Mouse (Mus musculus) CH12.LX (cell line): ENCODE measurements around the gene Npas3. TPM values are rescaled to one million over a fixed set of nuclear protein-coding genes. Genes with fewer than 3 reads are reported as not detected.

Experiments
- DNase-seq: peaks from one replicate; pipeline ENCODE4 v3.0.0-alpha.2; 2013; ENCODE audit errors: extremely low read depth
- H3K27ac ChIP-seq: 2 replicates; pipeline ENCODE4 v1.5.1; 2012; ENCODE audit warnings: low read depth, mild to moderate bottlenecking, control low read depth, moderate library complexity; ENCODE audit not compliant: insufficient read depth
- H3K27me3 ChIP-seq: replicated peaks from 2 replicates; pipeline ENCODE3; 2012; ENCODE audit warnings: inconsistent platforms
- H3K36me3 ChIP-seq, 2 experiments: replicated peaks in 1 of 2; 2 replicates each; pipeline versions ENCODE3 to v1.6.1; 2012; ENCODE audit warnings: inconsistent platforms in 1 of 2, low read length in 1 of 2, mild to moderate bottlenecking in 1 of 2, mixed read lengths in 1 of 2, moderate library complexity in 1 of 2; ENCODE audit not compliant: control insufficient read depth in 1 of 2, insufficient read depth in 1 of 2
- H3K4me1 ChIP-seq, 2 experiments: 2 replicates each; pipeline ENCODE4 v1.6.1; 2012; ENCODE audit warnings: inconsistent platforms in 1 of 2, moderate library complexity in 1 of 2; ENCODE audit not compliant: insufficient read depth in 2 of 2, control insufficient read depth in 1 of 2
- H3K4me2 ChIP-seq: 2 replicates; pipeline ENCODE4 v1.6.1; 2012; ENCODE audit warnings: low read depth, mild to moderate bottlenecking, control low read depth; ENCODE audit not compliant: poor library complexity, insufficient read depth, severe bottlenecking
- H3K4me3 ChIP-seq, 3 experiments: fragments of 150-350 bp in 1 of 3; sonication (generic) in 1 of 3; replicated peaks in 1 of 3; 2 replicates each; pipeline versions ENCODE3 to v1.5.1; 2011 to 2012; ENCODE audit warnings: low read depth in 2 of 3, low read length in 2 of 3, mild to moderate bottlenecking in 2 of 3, moderate library complexity in 2 of 3, control low read depth in 1 of 3, improper control_type of control experiment in 1 of 3, inconsistent platforms in 1 of 3, mixed read lengths in 1 of 3; ENCODE audit not compliant: poor library complexity in 1 of 3
- H3K79me2 ChIP-seq: replicated peaks from 2 replicates; pipeline ENCODE4 v1.6.1; 2012; ENCODE audit warnings: mild to moderate bottlenecking, moderate library complexity; ENCODE audit not compliant: control insufficient read depth, poor library complexity, insufficient read depth, severe bottlenecking; ENCODE audit errors: extremely low read depth
- H3K9ac ChIP-seq: 2 replicates; pipeline ENCODE4 v1.6.1; 2012; ENCODE audit warnings: low read depth, mild to moderate bottlenecking, control low read depth, moderate library complexity; ENCODE audit not compliant: insufficient read depth
- H3K9me3 ChIP-seq: replicated peaks from 2 replicates; pipeline ENCODE3; 2012; ENCODE audit warnings: low read length, inconsistent platforms, mixed read lengths
- CTCF ChIP-seq, 2 experiments: IDR thresholded peaks in 1 of 2; conservative IDR thresholded peaks in 1 of 2; 2 replicates each; pipeline ENCODE4 v1.5.1; 2011 to 2012; ENCODE audit warnings: low read depth in 2 of 2, low read length in 2 of 2, improper control_type of control experiment in 1 of 2, inconsistent platforms in 1 of 2, mild to moderate bottlenecking in 1 of 2, moderate library complexity in 1 of 2
- ELF1 ChIP-seq: IDR thresholded peaks from 2 replicates; pipeline ENCODE4 v1.6.1; 2014; ENCODE audit warnings: low read depth, mild to moderate bottlenecking, inconsistent platforms, low read length, improper control_type of control experiment
- EP300 ChIP-seq: IDR thresholded peaks from 2 replicates; pipeline ENCODE4 v1.6.1; 2011; ENCODE audit warnings: low read length, improper control_type of control experiment
- GABPA ChIP-seq: IDR thresholded peaks from 2 replicates; pipeline ENCODE4 v1.6.1; 2012; ENCODE audit warnings: low read depth, low read length, improper control_type of control experiment, inconsistent platforms; ENCODE audit not compliant: insufficient replicate concordance
- IRF4 ChIP-seq: IDR thresholded peaks from 2 replicates; pipeline ENCODE4 v1.6.1; 2014; ENCODE audit warnings: low read depth, mild to moderate bottlenecking, inconsistent platforms, low read length, improper control_type of control experiment
- JUN ChIP-seq: IDR thresholded peaks from 2 replicates; pipeline ENCODE4 v1.6.1; 2011; ENCODE audit warnings: low read depth, mild to moderate bottlenecking, low read length, improper control_type of control experiment, moderate library complexity; ENCODE audit not compliant: insufficient read depth
- JUND ChIP-seq: conservative IDR thresholded peaks from 2 replicates; pipeline ENCODE4 v1.6.1; 2011; ENCODE audit warnings: low read depth, low read length, improper control_type of control experiment
- KAT2A ChIP-seq: IDR thresholded peaks from 2 replicates; pipeline ENCODE4 v1.6.1; 2012; ENCODE audit warnings: low read length, improper control_type of control experiment, inconsistent platforms; ENCODE audit not compliant: insufficient replicate concordance
- MAX ChIP-seq: IDR thresholded peaks from 2 replicates; pipeline ENCODE4 v1.6.1; 2011; ENCODE audit warnings: low read length, improper control_type of control experiment
- MEF2A ChIP-seq: IDR thresholded peaks from 2 replicates; pipeline ENCODE4 v1.6.1; 2014; ENCODE audit warnings: low read depth, mild to moderate bottlenecking, inconsistent platforms, low read length, improper control_type of control experiment, borderline replicate concordance
- MXI1 ChIP-seq: IDR thresholded peaks from 2 replicates; pipeline ENCODE4 v1.6.1; 2011; ENCODE audit warnings: mild to moderate bottlenecking, low read depth, low read length, improper control_type of control experiment
- MYC ChIP-seq: IDR thresholded peaks from 2 replicates; pipeline ENCODE4 v1.6.1; 2011; ENCODE audit warnings: low read depth, mild to moderate bottlenecking, improper control_type of control experiment, low read length
- NELFE ChIP-seq: IDR thresholded peaks from 2 replicates; pipeline ENCODE4 v1.6.1; 2011; ENCODE audit warnings: low read depth, low read length, improper control_type of control experiment
- NRF1 ChIP-seq: IDR thresholded peaks from 2 replicates; pipeline ENCODE4 v1.6.1; 2014; ENCODE audit warnings: low read depth, mild to moderate bottlenecking, inconsistent platforms, low read length, improper control_type of control experiment, moderate library complexity
- PAX5 ChIP-seq: IDR thresholded peaks from 2 replicates; pipeline ENCODE4 v1.6.1; 2012; ENCODE audit warnings: low read length, inconsistent platforms, mixed read lengths
- POLR2A ChIP-seq: IDR thresholded peaks from 2 replicates; pipeline ENCODE4 v1.6.1; 2011; ENCODE audit warnings: low read depth, mild to moderate bottlenecking, improper control_type of control experiment, low read length
- POLR2AphosphoS2 ChIP-seq: IDR thresholded peaks from 2 replicates; pipeline ENCODE4 v1.6.1; 2011; ENCODE audit warnings: low read depth, low read length, improper control_type of control experiment
- RAD21 ChIP-seq: IDR thresholded peaks from 2 replicates; pipeline ENCODE4 v1.6.1; 2011; ENCODE audit warnings: low read depth, mild to moderate bottlenecking, low read length, improper control_type of control experiment, moderate library complexity
- RCOR1 ChIP-seq: conservative IDR thresholded peaks from 2 replicates; pipeline ENCODE4 v1.6.1; 2012; ENCODE audit warnings: low read depth, mild to moderate bottlenecking, inconsistent platforms, low read length, improper control_type of control experiment
- SMC3 ChIP-seq: IDR thresholded peaks from 2 replicates; pipeline ENCODE4 v1.6.1; 2011; ENCODE audit warnings: low read depth, low read length, improper control_type of control experiment
- TBP ChIP-seq: conservative IDR thresholded peaks from 2 replicates; pipeline ENCODE4 v1.6.1; 2011; ENCODE audit warnings: low read depth, low read length, improper control_type of control experiment
- USF1 ChIP-seq: IDR thresholded peaks from 2 replicates; pipeline ENCODE4 v1.6.1; 2014; ENCODE audit warnings: low read depth, mild to moderate bottlenecking, inconsistent platforms, low read length, improper control_type of control experiment
- USF2 ChIP-seq: conservative IDR thresholded peaks from 2 replicates; pipeline ENCODE4 v1.6.1; 2011; ENCODE audit warnings: low read depth, low read length, improper control_type of control experiment
- ZC3H11A ChIP-seq: IDR thresholded peaks from 2 replicates; pipeline ENCODE4 v1.6.1; 2012; ENCODE audit warnings: low read depth, mild to moderate bottlenecking, inconsistent platforms, low read length, improper control_type of control experiment
- ZMIZ1 ChIP-seq: IDR thresholded peaks from 2 replicates; pipeline ENCODE4 v1.6.1; 2012; ENCODE audit warnings: low read depth, mild to moderate bottlenecking, inconsistent platforms, low read length, improper control_type of control experiment
- ZNF384 ChIP-seq: IDR thresholded peaks from 2 replicates; pipeline ENCODE4 v1.6.1; 2012; ENCODE audit warnings: low read depth, low read length, improper control_type of control experiment, inconsistent platforms
- dilution Hi-C: fragments of 300-500 bp; cut with MboI; formaldehyde crosslinking; loops from 2 replicates; pipeline ENCODE4 v1.14.3; 2020; ENCODE audit warnings: low sequenced_read_pairs; ENCODE audit not compliant: extremely low pct_unique_long_range_greater_than_20kb, extremely low pct_ligation_motif_present
- in situ Hi-C: fragments of 300-500 bp; cut with MboI; formaldehyde crosslinking; loops from 3 replicates; pipeline ENCODE4 v1.14.3; 2019; ENCODE audit warnings: low sequenced_read_pairs, low pct_ligation_motif_present, low pct_unique_long_range_greater_than_20kb, mixed read lengths
- polyA plus RNA-seq: library from polyadenylated mRNA; unstranded; fragments of >175 nt; gene quantifications from 2 replicates; pipeline ENCODE4 v1.2.1, GENCODE M21; 2012; ENCODE audit warnings: low read depth; ENCODE audit not compliant: insufficient read length
- total RNA-seq, 2 experiments: library from RNA; depleted of rRNA; stranded (reverse); fragments of 300-350 nt in 1 of 2; fragments of >200 nt in 1 of 2; gene quantifications; 2 replicates each; pipeline ENCODE4 v1.2.3; 2012 to 2014

Npas3 gene
- total and polyA plus RNA-seq, 3 experiments, result 0.13 TPM; not detected in 1

DNA sequence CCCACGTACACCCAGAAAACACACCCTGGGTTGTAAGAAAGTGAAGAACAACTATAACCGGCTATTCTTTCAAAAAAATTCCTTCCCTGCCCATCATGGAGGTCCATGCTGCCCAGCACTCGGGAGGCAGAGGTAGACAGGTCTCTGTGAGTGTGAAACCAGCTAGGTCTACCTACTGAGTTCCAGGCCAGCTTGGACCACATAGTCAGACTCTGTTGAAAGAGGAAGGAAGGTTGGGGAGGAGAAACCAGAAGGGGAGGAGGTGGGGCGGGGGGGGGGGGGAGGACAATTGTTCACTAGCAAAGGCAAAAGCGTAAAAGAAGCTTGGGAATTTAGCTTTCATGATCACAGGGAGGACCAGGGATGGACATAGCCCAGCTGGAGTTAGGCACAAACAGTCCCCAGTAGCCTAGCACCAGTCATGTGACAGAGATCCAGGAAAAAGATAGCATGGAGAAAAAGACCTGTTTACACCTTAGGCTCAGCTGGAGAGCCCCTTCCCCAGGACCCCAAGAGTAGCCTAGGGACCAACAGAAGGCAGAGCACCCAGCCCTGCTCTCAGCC lies 852.9 kb downstream of the Npas3 start:
- TF ChIP-seq ZMIZ1 (no peak), NRF1 (no peak)
- Histone ChIP-seq H3K9me3 (peaks cover 6% of the 10 kb centered on the region), H3K4me1 (peaks cover 0 to 6% of the 10 kb centered on the region in 2 experiments; a peak in 2 of 4 replicates), H3K27me3 (no peaks in the 10 kb centered on the region), H3K36me3 (no peaks in the 10 kb centered on the region), H3K9ac (no peak overlapping the region), H3K79me2 (no peaks in the 10 kb centered on the region), H3K27ac (no peak overlapping the region), H3K4me3 (no peak overlapping the region), H3K4me2 (no peak overlapping the region)
- no peak for DNase-seq
- in situ Hi-C loops, result loop anchor here (10.0 kb wide), 2 partner anchors 103 to 243 kb away; partner anchors contain the start of gene Egln3
- dilution Hi-C loops, result no loop called here

DNA sequence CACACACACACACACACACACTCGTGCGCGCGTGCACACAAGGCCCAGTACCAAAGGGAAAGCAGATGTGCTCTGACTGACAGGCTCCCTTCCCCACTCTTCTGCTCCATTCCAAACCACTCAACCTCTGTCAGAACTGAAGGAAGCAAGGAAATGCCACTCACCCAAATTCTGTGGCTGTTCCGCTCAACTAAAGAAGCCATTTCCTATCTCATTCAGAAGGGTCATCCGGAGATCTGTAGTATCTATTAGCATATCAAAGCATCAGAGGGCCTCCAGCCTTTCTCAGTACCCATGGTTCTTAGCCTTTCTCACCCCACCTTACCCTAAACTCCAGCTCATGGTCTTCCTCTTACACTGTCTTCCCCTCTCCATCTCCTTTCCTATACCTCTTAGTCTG lies 854.0 kb downstream of the Npas3 start:
- no peak overlapping the region for H3K27ac ChIP-seq
- H3K9me3 ChIP-seq, result peaks cover 6% of the 10 kb centered on the region
- TF ChIP-seq CTCF (conservative IDR thresholded peaks at IDR 0.05 in 1 of 2, IDR thresholded peaks at IDR 0.05 in 1 of 2; ENCODE audit: low read depth in 2 of 2, low read length in 2 of 2), result no peak
- no peak for TF ChIP-seq MAX
- TF ChIP-seq, all 38 proteins: peak for 0
- Histone ChIP-seq H3K4me3 (no peak overlapping the region), H3K79me2 (no peaks in the 10 kb centered on the region), H3K27me3 (no peaks in the 10 kb centered on the region), H3K9ac (no peak overlapping the region), H3K4me2 (no peak overlapping the region), H3K36me3 (no peaks in the 10 kb centered on the region), H3K4me1 (peaks cover 0 to 6% of the 10 kb centered on the region in 2 experiments; a peak in 2 of 4 replicates)
- no peak for DNase-seq
- in situ Hi-C loops, result loop anchor here (10.0 kb wide), 2 partner anchors 102 to 242 kb away; partner anchors contain the start of gene Egln3
- dilution Hi-C loops, result no loop called here

DNA sequence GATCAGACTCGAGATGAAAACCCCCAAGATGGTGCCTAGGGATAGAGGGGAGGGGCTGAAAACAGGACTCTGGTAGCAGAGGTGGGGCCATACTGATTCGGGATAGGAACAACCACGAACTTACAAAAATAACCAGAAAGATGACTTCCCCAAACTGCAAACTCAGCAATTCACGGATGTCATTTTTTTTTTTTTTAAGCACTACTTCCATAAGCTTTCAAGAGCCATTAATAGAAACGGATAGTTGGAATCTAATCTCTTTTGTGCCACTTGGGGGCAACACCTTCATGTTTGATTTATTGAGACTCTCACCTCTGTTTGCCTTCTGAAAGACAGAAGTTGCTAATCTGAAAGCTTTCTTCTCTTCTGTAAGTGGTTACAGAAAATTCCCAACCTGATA lies 857.1 kb downstream of the Npas3 start:
- H3K9me3 ChIP-seq, result no peaks in the 10 kb centered on the region
- no peaks in the 10 kb centered on the region for H3K79me2 ChIP-seq
- DNase-seq, result no peak
- H3K36me3 ChIP-seq, result no peaks in the 10 kb centered on the region
- H3K4me3 ChIP-seq, result no peak overlapping the region
- peaks cover 4 to 17% of the 10 kb centered on the region in 2 experiments; a peak in 3 of 4 replicates for H3K4me1 ChIP-seq
- no peak overlapping the region for H3K27ac ChIP-seq
- dilution Hi-C loops, result no loop called here
- no peak overlapping the region for H3K4me2 ChIP-seq
- in situ Hi-C loops, result loop anchor here (10.0 kb wide), 2 partner anchors 99 to 239 kb away; partner anchors contain the start of gene Egln3
- no peak overlapping the region for H3K9ac ChIP-seq
- no peaks in the 10 kb centered on the region for H3K27me3 ChIP-seq
- TF ChIP-seq IRF4 (no peak), JUND (no peak), MXI1 (no peak), POLR2AphosphoS2 (no peak), JUN (no peak), USF2 (no peak), ZMIZ1 (no peak), RCOR1 (no peak), ZNF384 (peak; percentile 25; the same call in 1 of the 2 replicates), NELFE (no peak), POLR2A (no peak), ZC3H11A (no peak), NRF1 (no peak), ELF1 (no peak), TBP (no peak), USF1 (no peak), EP300 (no peak), KAT2A (no peak), SMC3 (peak; percentile 37), PAX5 (no peak), GABPA (no peak), MEF2A (no peak; the same call in 1 of the 2 replicates), MYC (no peak), RAD21 (peak; percentile 49)
